Mouse (Mus musculus) ES-Bruce4 (cell line): Measurements from ENCODE around the gene Lrig1.

Source experiments
- CTCF ChIP-seq: IDR thresholded peaks from one replicate; pipeline ENCODE4 v1.8.1; 2011; ENCODE audit warnings: low read depth, low read length
- EP300 ChIP-seq: IDR thresholded peaks from 2 replicates; pipeline ENCODE4 v1.6.1; 2011; ENCODE audit warnings: low read depth, low read length; ENCODE audit not compliant: insufficient read depth
- POLR2A ChIP-seq: IDR thresholded peaks from one replicate; pipeline ENCODE4 v1.8.1; 2011; ENCODE audit warnings: low read length; ENCODE audit not compliant: insufficient read depth

- no peak for TF ChIP-seq EP300
- no peak for TF ChIP-seq CTCF
- no peak for TF ChIP-seq POLR2A
Measured at GRCm38 (mm10) chr6:94614346-94614745, 85.6 kb downstream of the Lrig1 start.
